Mouse (Mus musculus): ENCODE data around the gene Fgf18.

- TF ChIP-seq CTCF (IDR thresholded peaks at IDR 0.05; ENCODE audit: insufficient read depth, low read depth, low read length) (no peak), POLR2A (IDR thresholded peaks at IDR 0.05; ENCODE audit: insufficient read depth, low read depth, low read length) (no peak)
These were observed 4.4 kb downstream of the Fgf18 start for GRCm38 (mm10) chr11:33142801-33143200.

Data from olfactory bulb, adult 2 months (tissue).